Mouse (Mus musculus): ENCODE data around the gene Gm17660. TPM values are rescaled to one million over a fixed set of nuclear protein-coding genes. Genes with fewer than 3 reads are reported as not detected.

The Gm17660 gene
- polyA plus RNA-seq, 1 experiment from 2014 or later = not detected

GRCm38 (mm10) chr5:104052956-104053355 lies 24.5 kb downstream of the Gm17660 start:
- no peaks in the 10 kb centered on the region for H3K27me3 ChIP-seq
- no peak overlapping the region for H3K9ac ChIP-seq
- no peaks in the 10 kb centered on the region for H3K9me3 ChIP-seq
- peaks cover 28% of the 10 kb centered on the region for H3K36me3 ChIP-seq
- H3K4me3 ChIP-seq = no peak overlapping the region
- peaks cover 4% of the 10 kb centered on the region for H3K4me1 ChIP-seq
- WGBS = 68% methylated on average over 8 of the region's 8 CpGs
- no peak overlapping the region for H3K27ac ChIP-seq
- no peak overlapping the region for H3K4me2 ChIP-seq
- no peak for ATAC-seq (ENCODE audit: insufficient number of reproducible peaks, low FRiP score, low TSS enrichment, low read depth)

- Histone ChIP-seq H3K27ac (no peak overlapping the region), H3K4me3 (peak overlapping the region; percentile 80), H3K36me3 (peaks cover 23% of the 10 kb centered on the region), H3K4me1 (peaks cover 15% of the 10 kb centered on the region), H3K9ac (no peak overlapping the region), H3K27me3 (no peaks in the 10 kb centered on the region), H3K9me3 (no peaks in the 10 kb centered on the region), H3K4me2 (peak overlapping the region; percentile 70)
- ATAC-seq (ENCODE audit: insufficient number of reproducible peaks, low FRiP score, low TSS enrichment, low read depth) = no peak
- 43% methylated on average over 4 of the region's 4 CpGs for WGBS
Measured at GRCm38 (mm10) chr5:104048139-104048538, 29.3 kb downstream of the Gm17660 start.

- Histone ChIP-seq H3K27me3 (no peaks in the 10 kb centered on the region), H3K4me2 (peak overlapping the region; percentile 70), H3K9ac (peak overlapping the region; percentile 64), H3K9me3 (no peaks in the 10 kb centered on the region), H3K4me3 (peak overlapping the region; percentile 80), H3K27ac (peak overlapping the region; percentile 91), H3K4me1 (peaks cover 15% of the 10 kb centered on the region), H3K36me3 (peaks cover 21% of the 10 kb centered on the region)
- 3% methylated on average over 19 of the region's 19 CpGs for WGBS
- ATAC-seq (ENCODE audit: insufficient number of reproducible peaks, low FRiP score, low TSS enrichment, low read depth) = no peak
Measured at GRCm38 (mm10) chr5:104047200-104048105, 30.0 kb downstream of the Gm17660 start.

GRCm38 (mm10) chr5:104046256-104047199 lies 30.9 kb downstream of the Gm17660 start, which contains the start of gene Nudt9:
TSS of gene Nudt9 (plus strand) at chr5:104046306.
- Histone ChIP-seq H3K4me3 (peak within 1 kb of the TSS; percentile 80), H3K4me2 (peak within 1 kb of the TSS; percentile 70), H3K9me3 (no peaks in the 10 kb centered on the region), H3K36me3 (peaks cover 11% of the 10 kb centered on the region), H3K4me1 (peaks cover 15% of the 10 kb centered on the region), H3K27me3 (no peaks in the 10 kb centered on the region), H3K9ac (peak within 1 kb of the TSS; percentile 64), H3K27ac (peak within 1 kb of the TSS; percentile 91)
- 5% methylated on average over 89 of the region's 90 CpGs for WGBS
- peak; percentile 97 for ATAC-seq (ENCODE audit: insufficient number of reproducible peaks, low FRiP score, low TSS enrichment, low read depth)

DNA sequence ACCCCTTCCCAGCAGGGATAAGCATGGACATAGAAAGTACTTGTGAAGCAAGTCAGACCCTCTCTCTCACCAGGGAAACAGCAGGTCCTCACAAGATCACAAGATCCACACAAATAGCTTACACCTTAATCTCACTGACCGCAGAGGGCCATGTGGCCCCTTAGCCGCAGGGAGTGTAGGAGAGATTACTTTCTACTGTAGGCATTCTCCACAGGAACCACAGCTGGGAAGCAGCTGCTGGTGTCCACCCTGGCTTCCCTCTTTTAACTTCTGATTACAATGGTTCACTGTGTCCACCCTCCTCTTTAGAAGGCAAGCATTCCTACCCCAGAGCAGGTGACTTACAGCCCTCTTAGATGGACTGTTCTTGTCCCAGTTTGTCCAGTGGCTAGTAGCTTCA lies 33.7 kb downstream of the Gm17660 start:
- no peak for ATAC-seq (ENCODE audit: insufficient number of reproducible peaks, low FRiP score, low TSS enrichment, low read depth)
- 40% methylated on average over 2 of the region's 2 CpGs for WGBS
- H3K4me3 ChIP-seq = no peak overlapping the region

DNA sequence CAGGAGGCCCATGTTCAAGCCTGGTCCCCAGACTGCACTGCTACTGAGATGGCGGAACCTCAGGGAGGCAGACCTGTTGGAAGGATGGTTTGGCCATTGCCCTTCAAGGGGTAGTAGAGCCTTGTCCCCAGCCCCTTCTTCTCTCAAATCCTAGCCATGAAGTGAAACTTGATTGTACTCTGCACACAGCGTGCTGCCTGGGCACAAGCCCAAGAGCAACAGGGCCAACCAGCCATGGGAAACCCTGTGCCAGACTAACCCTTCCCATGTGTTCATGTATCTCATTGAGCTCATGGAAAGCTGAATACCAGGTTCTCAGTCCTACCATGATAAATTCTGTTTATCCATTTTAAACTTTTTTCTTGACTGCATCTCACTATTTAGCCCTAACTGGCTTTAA lies 34.5 kb downstream of the Gm17660 start:
- no peak overlapping the region for H3K9ac ChIP-seq
- no peaks in the 10 kb centered on the region for H3K9me3 ChIP-seq
- ATAC-seq (ENCODE audit: insufficient number of reproducible peaks, low FRiP score, low TSS enrichment, low read depth) = no peak
- peaks cover 11% of the 10 kb centered on the region for H3K4me1 ChIP-seq
- H3K27ac ChIP-seq = peak overlapping the region; percentile 59
- H3K27me3 ChIP-seq = no peaks in the 10 kb centered on the region
- H3K4me3 ChIP-seq = no peak overlapping the region
- WGBS = 58% methylated on average over 2 of the region's 2 CpGs
- no peaks in the 10 kb centered on the region for H3K36me3 ChIP-seq
- H3K4me2 ChIP-seq = no peak overlapping the region

More for the DNA sequence above, 33.7 kb downstream of the Gm17660 start:
- H3K27ac ChIP-seq = no peak overlapping the region; the same call in 1 of the 2 replicates
- no peaks in the 10 kb centered on the region for H3K9me3 ChIP-seq
- peaks cover 15% of the 10 kb centered on the region for H3K4me1 ChIP-seq
- no peak overlapping the region for H3K4me2 ChIP-seq
- no peak overlapping the region for H3K9ac ChIP-seq
- H3K27me3 ChIP-seq = no peaks in the 10 kb centered on the region
- H3K36me3 ChIP-seq = no peaks in the 10 kb centered on the region

DNA sequence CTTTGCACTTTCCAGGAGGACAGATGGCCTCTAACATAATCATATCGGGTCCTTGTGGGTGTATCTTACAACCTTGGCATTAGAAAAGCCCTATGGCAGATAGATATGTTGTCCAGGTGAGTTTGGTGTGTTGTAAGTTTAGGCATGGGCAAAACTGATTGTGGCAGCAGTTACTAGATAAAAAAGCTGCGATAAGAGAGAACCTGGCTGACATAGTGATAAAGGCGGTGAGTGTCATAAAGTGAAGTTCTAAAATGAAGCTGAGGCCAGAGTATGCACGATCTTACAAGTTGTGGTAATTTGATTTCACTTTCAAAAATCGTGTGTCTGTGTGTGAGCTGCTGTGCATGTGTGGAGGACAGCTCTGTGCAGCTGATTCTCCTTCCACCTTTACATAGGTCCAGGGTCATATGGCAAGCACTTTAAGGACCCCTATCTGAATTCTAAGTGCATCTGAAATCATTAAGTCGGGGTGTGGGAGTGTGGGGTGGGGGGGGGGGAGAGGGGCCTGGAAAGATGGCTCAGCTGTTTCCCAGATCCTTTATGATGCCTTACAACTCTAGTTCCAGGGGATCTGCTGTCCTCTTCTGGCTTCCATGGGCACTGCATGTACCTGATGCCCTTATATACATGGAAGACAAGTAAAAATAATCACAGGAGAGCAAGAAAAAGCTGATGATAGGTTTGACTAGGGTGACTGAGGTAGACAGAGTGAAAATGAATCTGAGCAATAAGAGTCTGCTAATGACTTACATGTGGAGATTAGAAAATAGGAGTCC lies 38.1 kb downstream of the Gm17660 start:
- Histone ChIP-seq H3K27me3 (no peaks in the 10 kb centered on the region), H3K4me2 (no peak overlapping the region), H3K36me3 (no peaks in the 10 kb centered on the region), H3K9me3 (no peaks in the 10 kb centered on the region), H3K27ac (no peak overlapping the region), H3K4me3 (no peak overlapping the region), H3K9ac (no peak overlapping the region), H3K4me1 (0 out of 2 replicates have a peak, but pooled peaks cover 3% of the 10 kb centered on the region)
- ATAC-seq (ENCODE audit: insufficient number of reproducible peaks, low FRiP score, low TSS enrichment, low read depth) = no peak
- WGBS = 61% methylated on average over 6 of the region's 6 CpGs

DNA sequence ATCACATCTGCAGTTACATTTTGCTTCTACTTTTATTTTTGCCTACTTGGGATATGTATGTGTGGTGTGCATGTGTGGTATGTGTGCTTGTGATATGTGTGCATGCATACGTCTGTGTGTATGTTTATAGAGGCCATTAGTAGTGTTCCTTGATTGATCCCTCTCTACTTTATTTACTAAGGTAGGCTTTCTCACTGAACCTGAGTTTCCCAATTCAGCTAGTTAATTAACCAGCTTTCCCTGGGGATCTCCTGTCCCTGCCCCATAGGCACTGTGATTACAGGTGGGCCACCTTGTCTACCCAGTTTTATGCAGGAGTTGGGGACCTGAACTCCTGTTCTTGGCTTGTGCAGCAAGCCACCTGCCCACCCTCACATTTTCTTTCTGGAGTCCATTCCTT lies 40.7 kb downstream of the Gm17660 start:
- H3K9ac ChIP-seq = no peak overlapping the region

DNA sequence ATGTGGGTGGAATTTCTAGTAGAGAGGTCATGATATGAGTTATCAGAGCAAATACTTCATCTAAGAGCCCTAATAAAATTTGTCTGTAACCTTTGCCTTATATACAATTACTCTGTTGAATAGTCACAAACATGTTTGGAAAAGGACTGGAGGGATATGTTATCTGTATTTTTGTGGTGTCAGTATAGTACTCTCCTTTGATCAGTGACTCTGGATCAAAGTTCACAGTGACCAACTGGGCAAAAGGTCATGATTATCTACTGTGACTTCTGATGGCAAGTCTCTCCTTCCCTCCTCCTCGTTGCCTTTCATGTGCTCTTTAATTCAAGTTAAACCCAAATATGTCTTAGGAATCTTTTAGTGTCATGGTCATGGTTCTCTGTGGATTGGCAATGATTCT lies 41.6 kb downstream of the Gm17660 start:
- H3K36me3 ChIP-seq = no peaks in the 10 kb centered on the region
- 58% methylated on average over 1 of the region's 1 CpGs for WGBS
- H3K4me3 ChIP-seq = no peak overlapping the region
- no peak overlapping the region for H3K4me2 ChIP-seq
- no peaks in the 10 kb centered on the region for H3K9me3 ChIP-seq
- H3K9ac ChIP-seq = no peak overlapping the region
- no peaks in the 10 kb centered on the region for H3K4me1 ChIP-seq
- no peak overlapping the region for H3K27ac ChIP-seq
- ATAC-seq (ENCODE audit: insufficient number of reproducible peaks, low FRiP score, low TSS enrichment, low read depth) = no peak
- H3K27me3 ChIP-seq = no peaks in the 10 kb centered on the region

More for the DNA sequence above, 40.7 kb downstream of the Gm17660 start:
- Histone ChIP-seq H3K4me2 (no peak overlapping the region), H3K4me1 (no peaks in the 10 kb centered on the region), H3K36me3 (no peaks in the 10 kb centered on the region), H3K4me3 (no peak overlapping the region), H3K9me3 (no peaks in the 10 kb centered on the region), H3K27me3 (no peaks in the 10 kb centered on the region), H3K27ac (no peak overlapping the region)
- 74% methylated on average over 1 of the region's 1 CpGs for WGBS
- ATAC-seq (ENCODE audit: insufficient number of reproducible peaks, low FRiP score, low TSS enrichment, low read depth) = no peak

DNA sequence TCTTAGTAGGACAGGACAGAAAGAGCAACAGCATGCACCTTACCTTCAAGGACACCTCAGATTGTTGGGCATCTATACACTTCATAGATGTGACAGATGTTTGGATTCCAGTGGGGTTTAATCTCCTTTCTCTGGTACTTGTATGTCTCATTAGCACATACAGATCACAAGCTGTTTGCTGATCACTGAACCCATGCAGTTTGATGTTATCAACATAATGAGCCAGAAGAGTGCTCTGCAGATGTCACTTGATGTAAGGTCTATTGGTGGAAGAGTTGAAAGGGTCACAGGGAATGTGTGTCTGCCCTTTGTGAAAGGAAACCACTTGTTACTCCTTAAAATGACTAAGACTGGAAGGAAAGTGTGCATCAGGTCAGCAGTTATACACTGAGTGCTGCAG lies 42.3 kb downstream of the Gm17660 start:
- H3K9ac ChIP-seq = no peak overlapping the region
- no peak overlapping the region for H3K4me2 ChIP-seq
- H3K27me3 ChIP-seq = no peaks in the 10 kb centered on the region
- H3K27ac ChIP-seq = no peak overlapping the region
- no peak for ATAC-seq (ENCODE audit: insufficient number of reproducible peaks, low FRiP score, low TSS enrichment, low read depth)
- no peaks in the 10 kb centered on the region for H3K36me3 ChIP-seq
- no peak overlapping the region for H3K4me3 ChIP-seq
- no peaks in the 10 kb centered on the region for H3K4me1 ChIP-seq
- no peaks in the 10 kb centered on the region for H3K9me3 ChIP-seq

DNA sequence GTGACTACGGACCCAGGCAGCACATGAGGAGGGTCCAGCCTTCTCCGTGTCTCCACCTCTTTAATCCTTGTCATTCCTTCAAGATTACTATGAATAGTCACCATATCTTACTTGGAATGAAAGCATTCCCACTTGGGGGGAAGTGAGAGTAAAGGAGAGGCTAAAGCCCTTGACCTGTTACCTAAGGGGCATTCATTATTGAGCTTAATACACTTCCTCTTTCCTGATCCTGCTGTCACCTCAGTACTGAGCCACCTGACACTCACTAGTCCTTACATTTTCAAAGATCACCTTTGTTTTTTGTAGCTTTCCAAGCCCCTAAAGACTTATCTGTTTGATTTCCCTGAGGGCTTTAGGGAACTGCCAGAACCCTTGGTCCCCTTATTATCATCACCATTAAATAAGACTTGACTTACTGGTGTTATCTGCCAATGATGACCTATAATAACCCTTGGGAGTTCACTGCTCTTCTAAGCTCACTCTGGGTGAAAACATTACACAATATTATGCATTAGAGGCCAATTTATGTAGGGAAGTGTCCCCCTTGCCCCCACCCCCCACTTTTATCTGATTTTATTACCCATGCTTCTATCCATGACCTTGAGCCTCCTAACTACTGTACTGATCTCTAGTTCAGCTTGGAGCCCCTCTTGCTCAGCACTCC lies 44.8 kb downstream of the Gm17660 start:
- ATAC-seq (ENCODE audit: insufficient number of reproducible peaks, low FRiP score, low TSS enrichment, low read depth) = no peak
- H3K4me3 ChIP-seq = no peak overlapping the region
- H3K27ac ChIP-seq = no peak overlapping the region
- H3K36me3 ChIP-seq = no peaks in the 10 kb centered on the region
- H3K9me3 ChIP-seq = no peaks in the 10 kb centered on the region
- 82% methylated on average over 2 of the region's 2 CpGs for WGBS
- no peak overlapping the region for H3K9ac ChIP-seq
- H3K27me3 ChIP-seq = no peaks in the 10 kb centered on the region
- H3K4me2 ChIP-seq = no peak overlapping the region
- no peaks in the 10 kb centered on the region for H3K4me1 ChIP-seq

All from limb, embryonic 15.5 days (tissue).